Mouse (Mus musculus) stomach, embryonic 16.5 days (tissue): ENCODE data around the gene Dnm3. TPM values are rescaled to one million over a fixed set of nuclear protein-coding genes. Genes with fewer than 3 reads are reported as not detected.
A peak's percentile ranks its signal among the peaks of the same experiment; 100 is the strongest.

Experiments
- ATAC-seq: fragments of 200-750 bp; cut with Nextera tagmentation; 2 replicates; pipeline ENCODE4 v1.8.0; 2017; ENCODE audit warnings: moderate number of reproducible peaks, moderate TSS enrichment; ENCODE audit not compliant: insufficient read depth, low FRiP score
- H3K27ac ChIP-seq: fragments of 300-500 bp; sonication (generic); 2 replicates; pipeline ENCODE4 v1.5.1; 2014; ENCODE audit warnings: low read length
- H3K27me3 ChIP-seq: fragments of 300-500 bp; sonication (generic); 2 replicates; pipeline ENCODE4 v1.6.1; 2014; ENCODE audit warnings: low read length, control low read depth, mixed read lengths; ENCODE audit not compliant: control insufficient read depth, insufficient read depth
- H3K36me3 ChIP-seq: fragments of 300-500 bp; sonication (generic); 2 replicates; pipeline ENCODE4 v1.6.1; 2014; ENCODE audit warnings: low read length; ENCODE audit not compliant: control insufficient read depth, insufficient read depth
- H3K4me1 ChIP-seq: fragments of 300-500 bp; sonication (generic); 2 replicates; pipeline ENCODE4 v1.6.1; 2014; ENCODE audit warnings: low read length, control low read depth, mixed read lengths; ENCODE audit not compliant: control insufficient read depth, insufficient read depth
- H3K4me2 ChIP-seq: fragments of 300-500 bp; sonication (generic); 2 replicates; pipeline ENCODE4 v1.6.1; 2014; ENCODE audit warnings: low read depth, low read length, mixed read lengths
- H3K4me3 ChIP-seq: fragments of 300-500 bp; sonication (generic); replicated peaks from 2 replicates; pipeline ENCODE4 v1.5.1; 2014; ENCODE audit warnings: mild to moderate bottlenecking, low read length
- H3K9ac ChIP-seq: fragments of 300-500 bp; sonication (generic); 2 replicates; pipeline ENCODE4 v1.6.1; 2014; ENCODE audit warnings: low read length
- H3K9me3 ChIP-seq: fragments of 300-500 bp; sonication (generic); replicated peaks from 2 replicates; pipeline ENCODE4 v1.6.1; 2016; ENCODE audit warnings: low read length, control low read depth; ENCODE audit not compliant: control insufficient read depth
- WGBS: fragments of 180-500 bp; shearing (Covaris S2); extraction: QIAGEN DNeasy Blood & Tissue Kit; methylation state at CpG from one replicate; pipeline ENCODE4 v1.1.7; 2014; 5-methylcytosine and 5-hydroxymethylcytosine counted together
- polyA plus RNA-seq: library from polyadenylated mRNA; unstranded; fragments of >200 nt; fragmentation: Nextera tagmentation; extraction: Ambion mirVana; gene quantifications from 2 replicates; pipeline ENCODE4 v1.2.1, GENCODE M21; 2015

The Dnm3 gene
- polyA plus RNA-seq: 6.4 and 6.7 TPM in 2 replicates

DNA sequence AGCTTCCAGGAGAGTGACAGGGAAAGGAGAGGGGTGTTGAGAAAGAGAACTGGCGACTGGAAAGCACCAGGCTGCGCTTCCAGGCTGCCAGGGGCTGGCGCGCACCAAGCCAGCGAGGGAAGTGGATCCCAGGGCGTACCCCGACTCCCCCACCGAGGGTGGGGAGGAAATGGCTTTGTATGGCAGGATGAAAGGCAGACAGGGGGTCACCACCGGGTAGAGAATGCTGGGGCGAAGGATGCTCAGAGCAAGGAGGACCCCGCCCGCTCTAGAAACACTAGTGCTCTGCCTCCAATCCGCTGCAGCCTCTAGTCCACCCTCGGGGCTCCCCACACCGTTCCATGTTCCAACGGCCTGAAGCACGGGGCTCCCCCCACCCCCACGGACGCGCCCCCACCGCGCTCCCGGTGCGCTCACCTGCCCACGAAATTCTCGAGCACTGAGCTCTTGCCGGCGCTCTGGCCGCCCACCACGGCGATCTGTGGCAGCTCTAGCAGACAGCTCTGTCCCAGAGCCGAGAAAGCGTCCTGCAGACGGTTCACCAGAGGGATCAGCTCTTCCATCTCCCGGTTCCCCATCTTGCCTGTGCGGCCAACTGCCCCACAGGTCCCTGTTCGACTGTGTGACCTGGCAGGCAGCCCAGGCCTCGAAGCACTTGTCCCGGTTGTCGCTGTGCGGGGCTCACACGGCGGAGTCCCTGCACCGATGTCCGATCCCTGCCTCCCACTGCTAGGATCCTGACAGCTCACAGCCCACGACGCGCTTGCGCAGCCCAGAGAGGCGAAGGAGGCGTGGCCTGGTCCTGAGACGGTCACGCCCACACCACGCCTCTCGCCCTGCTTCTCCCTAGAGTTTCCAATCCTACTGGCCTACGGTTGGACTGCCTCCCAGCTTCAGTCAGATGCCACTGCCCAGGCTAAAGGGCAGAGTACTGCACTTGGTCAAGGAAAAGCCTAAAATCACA is at the start of gene Dnm3:
Gene Dnm3 (minus strand): TSS at position 789 of the 964 bp plus-strand sequence.
- Histone ChIP-seq H3K4me2 (peak within 1 kb of the TSS; percentile 99), H3K4me1 (0 out of 2 replicates have a peak, but pooled peaks cover 5% of the 10 kb centered on the region), H3K27me3 (peaks cover 5% of the 10 kb centered on the region; the same call in 1 of the 2 replicates), H3K27ac (no peak within 1 kb of the TSS), H3K4me3 (peak within 1 kb of the TSS; percentile 69), H3K9ac (peak within 1 kb of the TSS; percentile 75), H3K9me3 (no peaks in the 10 kb centered on the region), H3K36me3 (no peaks in the 10 kb centered on the region)
- peak; percentile 98 for ATAC-seq
- under 1% methylated on average over 56 of the region's 56 CpGs for WGBS

DNA sequence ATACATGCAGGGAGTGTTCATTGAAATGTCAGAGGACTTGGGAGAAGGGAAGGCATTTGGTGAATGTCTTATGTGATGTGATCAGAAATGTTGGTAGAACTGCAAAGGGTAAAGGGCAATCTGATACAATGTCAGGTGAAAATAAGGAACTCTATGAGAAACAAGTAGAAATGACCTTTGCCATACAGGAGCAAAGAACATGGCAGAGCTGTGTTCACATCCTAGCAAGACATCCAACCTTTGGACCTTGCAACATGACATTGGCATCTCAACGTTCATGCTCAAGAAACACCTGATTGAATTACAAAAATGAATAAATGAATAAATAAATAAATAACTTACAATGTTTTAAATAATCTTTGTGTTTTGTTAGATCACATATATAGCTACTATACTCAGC is 37.3 kb upstream of the Dnm3 start:
- no peaks in the 10 kb centered on the region for H3K9me3 ChIP-seq
- no peaks in the 10 kb centered on the region for H3K36me3 ChIP-seq
- 85% methylated on average over 1 of the region's 1 CpGs for WGBS
- no peaks in the 10 kb centered on the region for H3K4me1 ChIP-seq
- no peak overlapping the region for H3K9ac ChIP-seq
- H3K27me3 ChIP-seq: no peaks in the 10 kb centered on the region
- H3K4me3 ChIP-seq: no peak overlapping the region
- no peak overlapping the region for H3K4me2 ChIP-seq
- no peak overlapping the region for H3K27ac ChIP-seq
- ATAC-seq: no peak

DNA sequence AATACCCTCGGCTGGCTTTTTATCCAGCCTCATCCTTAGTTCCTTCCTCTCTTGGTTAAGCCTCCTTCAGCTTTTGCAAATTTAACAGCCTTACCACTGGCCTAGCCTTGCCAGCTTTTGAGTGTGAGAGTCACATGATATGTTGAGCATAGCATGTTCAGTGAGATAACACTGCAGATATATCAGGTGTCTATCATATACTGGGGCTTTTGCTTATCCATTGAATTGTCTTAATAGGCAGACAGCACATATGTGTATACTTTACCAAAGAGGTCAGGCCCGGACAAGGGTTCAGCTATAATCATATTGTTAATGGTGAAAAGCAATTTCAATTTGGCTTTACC is 32.2 kb upstream of the Dnm3 start:
- Histone ChIP-seq H3K4me2 (no peak overlapping the region), H3K27ac (no peak overlapping the region), H3K4me3 (no peak overlapping the region), H3K27me3 (no peaks in the 10 kb centered on the region), H3K9ac (no peak overlapping the region), H3K4me1 (peaks cover 9% of the 10 kb centered on the region; the same call in 1 of the 2 replicates), H3K9me3 (no peaks in the 10 kb centered on the region), H3K36me3 (no peaks in the 10 kb centered on the region)
- no peak for ATAC-seq
- 73% methylated on average over 2 of the region's 2 CpGs for WGBS

DNA sequence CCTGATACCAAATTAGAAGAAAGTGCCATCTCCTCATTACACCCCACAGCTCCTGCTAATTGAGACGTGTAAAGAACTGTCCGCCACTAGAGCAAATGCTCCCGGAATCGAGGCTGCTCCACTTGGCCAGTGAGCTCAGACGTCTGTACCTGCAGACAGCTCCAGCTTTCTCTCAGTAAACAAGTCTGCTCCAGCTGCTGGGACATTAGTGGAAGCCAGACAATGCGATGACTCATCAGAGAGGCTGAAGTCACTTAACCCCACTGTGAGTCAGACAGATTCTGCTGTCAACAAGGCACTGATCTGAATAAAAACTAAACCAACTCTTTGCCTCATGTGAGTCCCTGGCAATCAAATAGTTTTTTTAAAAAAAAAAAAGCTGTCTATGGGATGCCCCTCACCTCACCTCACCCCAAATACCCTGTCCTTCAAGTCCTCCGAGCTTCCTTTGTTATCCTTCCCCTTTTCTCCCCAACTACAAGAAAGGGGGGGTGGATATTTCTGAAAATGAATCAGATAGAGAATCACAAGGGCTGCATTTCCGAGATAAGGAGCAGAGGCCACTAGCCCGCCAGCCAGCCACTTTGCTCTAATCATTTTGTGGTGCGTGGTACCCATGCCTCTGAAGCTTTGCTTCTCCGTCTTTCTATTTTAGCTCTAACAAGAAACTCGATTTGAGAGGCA is 31.6 kb upstream of the Dnm3 start:
- H3K4me3 ChIP-seq: no peak overlapping the region
- peaks cover 9% of the 10 kb centered on the region; the same call in 1 of the 2 replicates for H3K4me1 ChIP-seq
- no peak overlapping the region for H3K4me2 ChIP-seq
- H3K27ac ChIP-seq: no peak overlapping the region
- no peaks in the 10 kb centered on the region for H3K36me3 ChIP-seq
- H3K9me3 ChIP-seq: no peaks in the 10 kb centered on the region
- H3K27me3 ChIP-seq: no peaks in the 10 kb centered on the region
- peak; percentile 53 for ATAC-seq
- 36% methylated on average over 12 of the region's 12 CpGs for WGBS
- H3K9ac ChIP-seq: no peak overlapping the region

DNA sequence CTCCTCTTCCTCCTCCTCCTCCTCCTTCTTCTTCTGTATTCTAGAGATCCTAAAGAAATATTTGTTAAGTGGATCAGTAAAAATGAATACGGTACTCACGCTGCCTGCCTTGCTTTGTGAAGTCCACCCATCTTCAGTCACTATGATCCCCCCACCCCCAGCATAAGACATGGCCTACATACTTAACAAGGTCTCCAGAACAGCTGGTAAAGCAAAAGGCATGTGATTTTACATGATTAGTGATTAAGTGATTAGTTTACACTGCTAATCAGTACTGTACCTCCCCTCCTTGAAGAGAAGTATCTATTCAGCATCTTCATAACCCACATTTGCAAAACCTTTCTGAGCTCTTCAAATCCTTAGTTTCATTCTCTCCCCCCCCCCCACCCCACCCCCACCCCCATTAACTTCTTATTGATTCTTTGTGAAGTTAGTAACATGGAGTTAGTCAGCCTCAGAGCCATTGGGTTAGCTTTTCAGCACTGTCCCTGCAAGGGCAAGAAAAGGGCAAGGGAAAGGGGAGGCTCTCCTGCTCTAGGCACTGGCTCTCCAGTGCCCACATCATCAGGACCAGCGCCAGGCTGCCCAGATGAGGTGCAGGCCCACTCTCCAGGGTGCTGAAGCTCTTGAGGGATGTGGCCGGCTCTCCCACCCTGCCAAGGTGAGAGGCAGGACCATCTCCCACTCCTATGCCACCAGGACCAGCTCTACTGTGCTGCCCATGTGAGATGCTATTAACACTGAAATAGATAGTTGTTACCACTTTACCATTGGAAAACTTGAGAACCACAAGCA is 30.6 kb upstream of the Dnm3 start:
- Histone ChIP-seq H3K27ac (no peak overlapping the region), H3K9ac (no peak overlapping the region), H3K36me3 (no peaks in the 10 kb centered on the region), H3K4me3 (no peak overlapping the region), H3K4me1 (peaks cover 9% of the 10 kb centered on the region; the same call in 1 of the 2 replicates), H3K9me3 (no peaks in the 10 kb centered on the region), H3K27me3 (no peaks in the 10 kb centered on the region), H3K4me2 (no peak overlapping the region)
- 77% methylated on average over 4 of the region's 4 CpGs for WGBS
- no peak for ATAC-seq

DNA sequence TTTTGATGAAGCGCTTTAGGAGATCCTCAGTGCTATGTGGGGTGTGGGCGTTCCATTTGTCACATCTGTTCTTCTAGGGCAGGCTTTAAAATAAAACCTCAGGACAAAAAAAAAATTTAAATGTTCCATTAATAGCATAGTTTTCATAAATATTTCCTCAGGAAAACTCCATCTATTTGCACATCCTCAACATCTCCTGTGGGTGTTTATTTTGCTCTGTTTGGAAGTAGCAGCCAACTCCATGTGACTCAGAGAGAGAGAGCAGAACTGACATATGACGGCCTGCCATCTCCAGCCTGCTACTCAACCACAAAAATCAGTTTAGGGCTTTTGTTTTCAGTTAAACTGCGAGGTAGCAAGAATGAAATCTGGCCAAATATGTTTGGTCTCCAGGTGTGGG is 28.7 kb upstream of the Dnm3 start:
- H3K27ac ChIP-seq: no peak overlapping the region
- no peaks in the 10 kb centered on the region for H3K36me3 ChIP-seq
- no peaks in the 10 kb centered on the region for H3K27me3 ChIP-seq
- no peak overlapping the region for H3K4me3 ChIP-seq
- peaks cover 9% of the 10 kb centered on the region; the same call in 1 of the 2 replicates for H3K4me1 ChIP-seq
- H3K9ac ChIP-seq: no peak overlapping the region
- H3K9me3 ChIP-seq: no peaks in the 10 kb centered on the region
- H3K4me2 ChIP-seq: no peak overlapping the region
- WGBS: 65% methylated on average over 4 of the region's 4 CpGs
- ATAC-seq: no peak

DNA sequence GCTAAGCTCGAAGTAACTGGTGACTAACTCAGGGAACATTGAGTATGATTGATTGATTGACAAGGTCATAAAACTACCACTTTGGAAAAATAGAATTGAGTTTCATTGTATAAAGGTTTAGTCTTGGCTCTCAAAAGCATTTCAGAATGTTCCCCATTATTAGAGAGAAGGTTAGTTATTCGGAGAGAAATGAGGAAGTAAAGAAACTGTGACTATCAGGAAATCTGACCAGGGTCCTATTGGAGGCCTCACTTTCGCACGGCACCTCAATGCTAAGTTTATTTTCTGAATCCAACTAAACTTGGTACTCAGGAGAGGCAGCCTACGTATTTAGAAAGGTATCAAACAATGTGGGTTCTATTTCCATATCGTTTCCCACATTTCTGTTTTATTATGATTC is 27.8 kb upstream of the Dnm3 start:
- Histone ChIP-seq H3K4me1 (peaks cover 9% of the 10 kb centered on the region; the same call in 1 of the 2 replicates), H3K27me3 (no peaks in the 10 kb centered on the region), H3K27ac (no peak overlapping the region), H3K9me3 (no peaks in the 10 kb centered on the region), H3K9ac (no peak overlapping the region), H3K36me3 (no peaks in the 10 kb centered on the region), H3K4me3 (no peak overlapping the region), H3K4me2 (no peak overlapping the region)
- WGBS: 75% methylated on average over 6 of the region's 6 CpGs
- ATAC-seq: no peak

DNA sequence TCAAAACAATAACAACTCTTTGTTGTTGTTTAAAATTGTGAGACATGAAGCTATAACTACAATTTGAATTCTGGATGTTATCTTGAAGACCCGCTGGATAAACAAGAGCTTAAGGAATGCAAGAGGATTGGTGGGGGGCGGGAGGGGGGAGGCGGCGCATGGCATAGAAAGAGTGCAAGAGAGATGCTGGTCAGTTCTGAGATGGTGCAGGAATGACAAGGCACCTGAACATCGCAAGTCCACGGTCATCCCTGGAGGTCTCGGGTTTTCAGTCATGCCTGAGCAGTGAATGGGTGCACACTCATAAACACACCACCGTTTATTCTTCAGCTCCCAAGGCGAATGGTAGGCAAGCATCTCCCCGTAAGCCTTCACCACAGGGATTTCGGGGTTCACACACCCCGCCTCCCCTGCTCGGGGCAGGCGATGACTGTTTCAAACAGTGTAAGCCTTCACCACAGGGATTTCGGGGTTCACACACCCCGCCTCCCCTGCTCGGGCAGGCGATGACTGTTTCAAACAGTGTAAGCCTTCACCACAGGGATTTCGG is 1.2 kb downstream of the Dnm3 start:
- Histone ChIP-seq H3K9ac (no peak overlapping the region), H3K27ac (no peak overlapping the region), H3K4me3 (peak overlapping the region; percentile 69), H3K9me3 (no peaks in the 10 kb centered on the region), H3K36me3 (no peaks in the 10 kb centered on the region), H3K4me2 (peak overlapping the region; percentile 99), H3K27me3 (peaks cover 5% of the 10 kb centered on the region; the same call in 1 of the 2 replicates), H3K4me1 (0 out of 2 replicates have a peak, but pooled peaks cover 5% of the 10 kb centered on the region)
- 4% methylated on average over 19 of the region's 19 CpGs for WGBS
- ATAC-seq: no peak
